Mouse (Mus musculus): ENCODE data around the gene Mcm2.

GRCm38 (mm10) chr6:88937971-88938663 lies 39.5 kb upstream of the Mcm2 start:
- TF ChIP-seq POLR2A (IDR thresholded peaks at IDR 0.05; ENCODE audit: insufficient read length, low read depth) (no peak), POLR2AphosphoS2 (IDR thresholded peaks at IDR 0.05; ENCODE audit: insufficient read length, low read depth) (no peak), MAX (IDR thresholded peaks at IDR 0.05; ENCODE audit: low read depth) (no peak), MYOG (IDR thresholded peaks at IDR 0.05; ENCODE audit: control insufficient read depth in 1 of 3, insufficient read depth in 1 of 3, insufficient read length in 2 of 3, low read depth in 2 of 3) (no peak), TCF12 (IDR thresholded peaks at IDR 0.05; ENCODE audit: insufficient read depth, poor library complexity, severe bottlenecking) (no peak), TCF3 (IDR thresholded peaks at IDR 0.05; ENCODE audit: insufficient read length, low read depth) (no peak), E2F4 (IDR thresholded peaks at IDR 0.05; ENCODE audit: insufficient read depth) (no peak), CEBPB (IDR thresholded peaks at IDR 0.05; ENCODE audit: insufficient read depth, poor library complexity, severe bottlenecking) (no peak), USF1 (IDR thresholded peaks at IDR 0.05; ENCODE audit: low read depth) (no peak), REST (IDR thresholded peaks at IDR 0.05; ENCODE audit: insufficient read depth, insufficient read length) (no peak)
